Mouse (Mus musculus): ENCODE results near the gene Apoa5. TPM values are rescaled to one million over a fixed set of nuclear protein-coding genes. Genes with fewer than 3 reads are reported as not detected.
A peak's percentile ranks its signal among the peaks of the same experiment; 100 is the strongest.
"Not testable (repeated sequence)": the region's sequence is repeated elsewhere in the genome, so short reads cannot be mapped to it uniquely, and the experiment has no call there.

The Apoa5 gene
- total RNA-seq, 2 experiments from 2014 or later, result not detected

DNA sequence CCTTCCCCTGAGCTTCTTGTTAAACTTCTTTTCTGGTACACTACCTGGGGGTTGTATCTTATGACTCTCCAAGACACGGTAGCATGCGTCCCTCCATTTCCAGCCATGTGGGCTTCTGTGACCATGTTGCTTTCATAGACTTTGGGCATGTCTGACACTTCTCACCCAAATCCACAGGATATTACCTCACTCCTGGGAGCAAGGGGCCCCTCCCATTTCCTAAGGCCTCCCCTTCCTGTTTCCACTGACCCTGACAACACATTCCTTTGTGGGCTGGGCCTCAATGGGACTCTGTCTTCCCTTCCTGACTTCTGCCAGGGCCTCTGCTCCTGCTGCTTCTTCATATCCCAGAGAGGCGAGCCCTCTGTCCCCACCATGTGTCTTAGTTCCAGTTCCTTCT is 10.9 kb upstream of the Apoa5 start:
- ATAC-seq (replicated peaks; ENCODE audit: low FRiP score, poor library complexity, severe bottlenecking), result no peak

DNA sequence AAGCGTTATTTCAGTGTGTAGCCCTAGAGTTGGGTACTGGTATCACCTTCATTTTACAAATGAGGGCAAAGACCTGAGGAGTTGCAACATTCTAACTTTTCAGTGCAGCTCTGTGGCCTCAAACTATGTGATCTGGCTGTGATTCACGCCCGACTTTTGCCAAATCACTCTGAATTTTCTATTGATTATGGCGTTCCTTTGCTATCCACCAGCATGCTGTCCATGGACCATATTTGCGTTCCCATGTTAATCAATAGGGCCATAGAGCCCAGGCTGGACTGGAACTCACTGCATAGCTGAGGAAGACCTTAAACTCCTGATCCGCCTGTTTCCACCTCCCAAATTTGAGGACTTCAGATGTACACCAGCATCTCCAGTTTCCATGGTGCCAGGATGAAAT is 9.3 kb upstream of the Apoa5 start:
- ATAC-seq (replicated peaks; ENCODE audit: low FRiP score, poor library complexity, severe bottlenecking), result no peak

DNA sequence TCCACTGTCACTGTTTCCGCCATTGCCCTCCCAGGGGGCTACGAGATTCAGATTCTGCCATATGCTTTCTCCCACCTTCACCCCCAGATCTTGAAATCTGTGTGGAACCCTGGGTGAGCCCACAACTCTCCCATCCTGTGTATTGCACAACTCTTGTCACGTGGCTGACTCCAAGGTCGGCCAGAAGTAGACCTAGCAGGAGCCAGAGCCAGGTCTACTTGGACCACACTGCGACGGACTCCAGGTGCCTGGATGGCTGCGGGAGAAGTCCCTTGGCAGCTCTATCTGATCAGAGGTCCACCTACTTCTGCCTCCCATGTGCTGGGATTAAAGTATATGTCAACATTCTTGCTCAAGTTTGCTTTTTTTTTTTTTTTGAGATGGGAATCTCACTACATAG is 7.3 kb upstream of the Apoa5 start:
- ATAC-seq (replicated peaks; ENCODE audit: low FRiP score, poor library complexity, severe bottlenecking), result no peak

DNA sequence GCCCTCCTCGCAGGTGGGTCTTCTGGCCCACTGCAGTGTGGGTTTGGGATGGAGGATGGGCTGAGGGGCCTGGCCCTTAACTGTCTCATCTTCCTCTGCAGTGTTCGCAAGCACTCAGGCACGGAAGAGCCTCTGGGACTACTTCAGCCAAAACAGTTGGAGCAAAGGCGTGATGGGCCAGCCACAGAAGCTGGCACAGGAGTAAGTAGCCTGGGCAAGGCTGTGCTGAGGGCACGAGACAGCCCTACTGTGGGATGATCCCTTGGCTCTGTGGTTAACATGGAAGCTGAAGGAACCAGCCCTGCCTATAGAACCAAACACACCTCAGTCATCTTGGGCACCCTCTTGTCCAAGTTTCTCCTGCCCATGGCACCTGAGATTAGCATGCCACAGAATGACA is 692 bp downstream of the Apoa5 start:
- no peak for ATAC-seq (replicated peaks; ENCODE audit: low FRiP score, poor library complexity, severe bottlenecking)

DNA sequence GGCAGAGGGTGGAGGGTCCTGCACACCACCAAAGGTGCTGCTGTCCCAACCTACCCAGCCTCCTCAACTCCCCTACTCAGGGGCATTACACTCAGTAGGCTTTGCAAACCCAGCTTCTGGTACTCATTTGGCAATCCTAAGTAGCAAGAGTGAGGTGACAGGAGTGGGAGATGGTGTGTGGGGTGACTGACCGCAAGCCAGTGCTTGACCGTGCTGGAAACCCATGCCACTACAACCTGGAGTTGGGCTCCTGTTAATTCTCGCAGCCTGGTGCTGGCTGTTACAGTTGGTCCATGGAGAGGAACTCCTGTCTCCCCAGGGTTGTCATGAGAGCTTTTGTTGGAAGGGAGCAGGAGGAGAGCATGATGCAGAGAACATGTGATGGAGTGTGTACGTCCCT is 2.3 kb downstream of the Apoa5 start:
- no peak for ATAC-seq (replicated peaks; ENCODE audit: low FRiP score, poor library complexity, severe bottlenecking)

DNA sequence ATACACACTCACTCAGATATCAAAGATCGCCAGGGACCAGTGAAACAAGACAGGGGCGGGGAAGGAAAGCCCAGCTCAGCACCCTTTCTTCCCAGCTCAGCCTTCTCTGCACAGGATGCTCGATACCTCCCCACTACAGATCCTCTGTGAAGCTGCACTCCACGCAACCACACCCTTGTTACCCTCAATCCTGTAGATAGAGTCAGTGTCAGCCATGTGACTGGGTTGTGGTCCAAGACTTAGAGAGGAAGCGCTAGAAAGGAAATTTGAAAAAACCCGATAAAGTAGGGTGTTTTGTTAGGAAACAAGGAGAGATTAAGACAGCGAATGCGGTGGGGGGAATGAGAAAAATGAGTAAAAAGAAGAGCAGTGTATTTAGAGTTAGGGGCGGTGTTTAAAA is 3.6 kb downstream of the Apoa5 start:
- 0 out of 2 replicates have a peak, but pooled peaks have one; percentile 20 for ATAC-seq (replicated peaks; ENCODE audit: low FRiP score, poor library complexity, severe bottlenecking)

DNA sequence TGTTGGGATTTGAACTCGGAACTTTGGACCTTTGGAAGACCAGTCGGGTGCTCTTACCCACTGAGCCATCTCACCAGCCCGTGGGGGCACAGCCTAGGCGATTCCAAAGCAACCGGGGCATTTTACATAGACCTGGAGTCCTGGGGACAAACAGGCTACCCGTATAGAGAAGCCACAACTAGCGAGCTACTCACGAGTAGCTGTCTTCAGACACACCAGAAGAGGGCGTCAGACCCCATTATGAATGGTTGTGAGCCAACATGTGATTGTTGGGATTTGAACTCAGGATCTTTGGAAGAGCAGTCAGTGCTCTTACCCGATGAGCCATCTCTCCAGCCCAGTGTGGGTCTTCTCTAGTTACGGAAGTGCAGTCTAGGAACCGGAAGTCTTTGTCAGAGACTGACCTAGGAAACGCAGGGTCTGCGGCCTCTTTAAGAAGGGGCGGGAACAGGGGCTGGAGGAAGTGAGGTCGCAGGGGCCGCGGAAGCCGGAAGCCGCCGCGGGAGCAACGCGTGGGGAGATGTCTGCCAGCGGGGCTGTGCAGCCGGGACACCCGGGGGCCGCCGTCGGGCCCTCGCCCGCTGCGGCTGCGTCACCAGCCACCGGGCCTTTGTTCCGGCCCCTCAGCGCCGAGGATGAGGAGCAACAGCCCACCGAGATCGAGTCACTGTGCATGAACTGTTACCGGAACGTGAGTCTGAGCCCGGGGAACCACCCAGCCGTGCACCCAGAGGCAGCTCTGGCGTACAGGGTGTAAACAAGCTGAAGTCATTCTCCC is 4.4 kb downstream of the Apoa5 start, which contains the start of gene Zpr1:
TSS of gene Zpr1 (plus strand) at position 388 of the 778 bp plus-strand sequence.
- peak; percentile 83 for ATAC-seq (replicated peaks; ENCODE audit: low FRiP score, poor library complexity, severe bottlenecking)

DNA sequence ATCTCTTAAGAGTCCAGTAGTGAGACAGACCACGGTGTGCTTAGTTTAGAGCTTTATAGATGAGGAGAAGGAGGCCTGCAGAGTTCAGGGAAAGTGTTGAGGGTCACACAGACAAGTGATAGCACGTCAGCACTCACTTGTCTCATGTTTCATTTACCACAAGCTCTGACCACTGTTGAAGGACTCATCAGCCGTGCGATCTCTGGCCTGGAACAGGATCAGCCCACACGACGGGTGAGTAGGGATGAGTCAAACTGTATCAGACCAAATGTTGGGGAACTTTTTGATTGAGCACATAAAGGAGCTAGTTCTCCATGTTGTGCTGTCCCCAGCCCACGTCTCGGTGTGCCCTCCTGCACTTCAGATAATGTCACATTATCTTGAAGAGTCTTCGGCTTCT is 6.1 kb downstream of the Apoa5 start:
- ATAC-seq (replicated peaks; ENCODE audit: low FRiP score, poor library complexity, severe bottlenecking), result no peak

DNA sequence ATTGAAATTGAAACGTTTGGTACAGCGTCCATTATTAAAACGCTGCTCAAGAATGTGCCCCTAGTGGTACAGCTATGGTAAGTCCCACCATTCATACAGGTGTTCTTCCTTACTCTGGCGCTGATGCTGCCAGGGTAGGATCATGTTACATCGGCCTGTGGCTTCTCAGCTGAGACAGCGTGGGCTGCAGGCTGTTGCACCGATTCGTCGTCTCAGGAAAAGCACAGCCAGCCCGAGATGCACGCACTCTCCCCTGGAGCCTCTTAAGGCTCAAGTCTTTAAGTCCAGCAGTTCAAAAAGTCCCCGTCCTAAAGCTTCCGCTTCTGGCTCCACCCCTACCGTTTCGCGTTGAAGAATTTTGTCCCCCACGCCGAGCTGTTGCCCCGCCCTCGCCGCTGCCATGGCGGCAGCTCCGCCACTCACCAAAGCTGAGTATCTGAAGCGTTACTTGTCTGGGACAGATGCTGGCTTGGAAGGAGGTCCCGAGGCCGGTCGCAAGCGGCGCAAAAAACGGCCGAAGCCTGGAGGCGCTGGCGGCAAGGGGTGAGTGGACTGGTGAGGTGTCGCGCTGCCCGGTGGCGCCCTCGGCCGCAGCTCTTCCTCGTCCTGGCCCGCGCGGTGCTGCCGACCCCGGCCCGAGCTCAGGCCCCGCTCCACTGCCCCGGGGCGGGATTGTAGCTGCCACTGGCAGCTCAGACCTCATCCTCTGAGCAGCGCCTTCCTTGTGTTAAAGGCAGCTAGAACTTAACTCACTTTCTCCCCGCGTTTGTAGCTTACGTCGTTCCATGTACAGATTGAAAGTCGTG is 14.4 kb downstream of the Apoa5 start, which contains the start of gene Bud13:
TSS of gene Bud13 (plus strand) at position 378 of the 806 bp plus-strand sequence.
- ATAC-seq (replicated peaks; ENCODE audit: low FRiP score, poor library complexity, severe bottlenecking), result peak; percentile 98

DNA sequence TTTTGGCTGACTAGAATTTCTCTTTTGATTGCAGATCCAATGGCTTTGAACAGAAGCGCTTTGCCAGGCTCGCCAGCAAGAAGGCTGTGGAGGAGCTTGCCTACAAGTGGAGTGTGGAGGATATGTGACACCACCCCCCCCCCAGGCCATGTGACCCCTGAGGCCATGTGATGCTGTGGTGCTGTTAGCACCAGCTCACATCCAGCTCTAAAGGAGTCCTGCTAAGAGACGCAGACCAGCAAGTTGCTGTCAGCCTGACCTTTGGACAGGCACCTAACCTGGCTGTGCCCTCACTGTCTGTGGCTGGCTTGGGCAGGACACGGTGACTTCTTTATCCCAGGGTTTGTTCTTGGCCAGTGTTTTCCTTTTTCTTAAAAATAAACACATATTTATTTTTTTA is 29.9 kb downstream of the Apoa5 start:
- ATAC-seq (replicated peaks; ENCODE audit: low FRiP score, poor library complexity, severe bottlenecking), result no peak

DNA sequence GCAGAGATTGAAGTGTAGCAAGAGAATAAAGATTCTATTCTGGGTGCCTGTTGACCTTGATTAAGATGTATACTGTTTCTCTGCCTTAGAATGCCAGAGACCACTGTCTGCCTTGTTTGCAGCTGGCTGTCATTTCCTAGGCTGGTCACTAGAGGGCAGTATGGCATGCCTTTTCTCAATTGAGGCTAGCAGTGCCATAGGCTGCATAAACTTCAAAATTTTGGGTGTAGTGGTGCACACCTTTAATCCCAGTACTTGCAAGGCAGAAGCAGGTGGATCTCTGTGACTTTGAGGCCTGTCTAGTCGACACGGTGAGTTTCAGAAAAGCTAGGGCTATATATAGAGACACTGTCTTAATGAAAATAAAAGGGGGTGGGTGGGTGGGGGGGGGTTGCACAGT is 33.7 kb downstream of the Apoa5 start:
- ATAC-seq (replicated peaks; ENCODE audit: low FRiP score, poor library complexity, severe bottlenecking), result 0 out of 2 replicates have a peak, but pooled peaks have one; percentile 76

DNA sequence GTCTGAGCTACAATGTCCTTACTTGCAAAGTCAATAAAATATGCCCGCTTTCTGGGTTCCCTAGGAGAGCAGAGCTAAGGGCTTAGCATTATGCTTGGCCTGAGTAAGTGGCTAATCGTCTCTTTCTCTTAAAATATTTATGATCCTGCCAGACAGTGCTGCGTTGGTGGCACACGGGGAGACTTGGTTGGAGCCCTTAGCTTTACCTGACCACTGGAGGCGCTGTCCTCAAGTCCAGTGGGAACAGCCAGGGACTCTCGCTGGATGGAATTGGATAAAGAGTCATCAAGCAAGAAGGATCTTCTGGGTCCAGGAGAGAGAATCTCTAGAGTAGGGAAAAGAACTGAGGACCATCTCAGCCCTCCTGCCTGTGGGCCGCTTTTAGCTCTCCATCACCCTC is 40.7 kb downstream of the Apoa5 start:
- ATAC-seq (replicated peaks; ENCODE audit: low FRiP score, poor library complexity, severe bottlenecking), result no peak

DNA sequence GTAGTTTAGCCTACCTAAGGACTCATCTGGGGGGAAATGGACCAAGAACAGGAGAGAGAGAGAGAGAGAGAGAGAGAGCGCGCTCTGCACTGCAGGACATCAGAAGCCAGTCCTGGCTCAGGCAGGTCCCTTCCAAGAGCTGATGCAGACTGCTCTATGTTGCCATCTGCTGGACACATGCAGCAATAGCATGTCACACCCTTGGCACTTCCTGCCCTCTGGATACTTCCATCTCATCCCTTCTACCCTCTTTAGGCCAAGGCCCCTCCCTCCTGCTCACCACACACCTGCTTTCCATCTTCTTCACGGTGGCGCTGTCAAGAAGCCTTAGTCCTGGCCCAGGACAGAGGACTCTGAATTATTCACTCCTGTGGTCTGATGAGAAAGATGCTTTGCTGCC is 46.1 kb downstream of the Apoa5 start:
- ATAC-seq (replicated peaks; ENCODE audit: low FRiP score, poor library complexity, severe bottlenecking), result peak; percentile 89

DNA sequence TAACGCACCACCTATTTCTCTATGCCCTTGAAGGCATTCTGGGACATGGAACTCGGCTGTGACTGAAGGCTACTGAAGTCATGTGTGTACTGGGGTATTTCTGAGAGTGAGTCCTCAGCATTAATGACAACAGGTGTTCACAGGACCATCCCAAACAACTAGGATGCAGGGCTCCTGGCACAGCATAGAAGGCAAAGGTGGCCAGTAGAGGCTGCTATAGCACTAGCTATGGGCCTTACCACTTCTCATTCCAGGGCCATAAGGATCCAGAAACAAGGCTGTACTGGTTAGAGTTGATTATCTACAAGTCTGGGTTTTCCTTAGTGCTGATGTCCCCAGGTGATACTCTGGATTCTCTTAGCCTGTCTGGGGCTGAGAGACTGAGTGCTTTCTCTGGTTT is 46.5 kb downstream of the Apoa5 start:
- ATAC-seq (replicated peaks; ENCODE audit: low FRiP score, poor library complexity, severe bottlenecking), result no peak

DNA sequence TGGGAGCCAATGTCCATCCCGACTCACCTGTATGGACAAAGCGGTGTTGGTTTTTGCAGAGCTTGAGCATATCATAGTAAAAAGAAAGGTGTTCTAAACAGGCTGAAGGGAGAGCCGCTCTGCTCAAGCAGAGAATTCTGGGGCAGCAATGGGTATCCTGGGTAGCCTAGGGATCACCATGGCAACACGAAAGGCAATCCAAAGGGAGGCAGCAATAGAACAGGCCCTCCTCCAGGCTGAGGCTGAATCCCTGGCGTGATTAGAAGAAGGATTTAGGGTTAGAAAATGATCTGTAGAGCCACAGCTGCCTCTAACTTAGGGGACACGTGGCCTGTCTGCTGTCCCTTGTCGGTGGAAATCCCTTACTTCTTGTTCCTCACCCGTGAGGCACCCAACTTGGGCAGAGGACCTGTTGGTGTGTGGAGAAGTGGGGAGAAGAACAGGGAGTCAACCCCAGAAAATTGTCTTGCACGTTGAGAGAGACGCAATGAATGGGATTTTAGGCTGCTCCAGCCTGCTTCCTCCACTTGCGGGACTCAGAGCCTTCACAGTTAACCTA is 47.5 kb downstream of the Apoa5 start:
- ATAC-seq (replicated peaks; ENCODE audit: low FRiP score, poor library complexity, severe bottlenecking), result no peak

DNA sequence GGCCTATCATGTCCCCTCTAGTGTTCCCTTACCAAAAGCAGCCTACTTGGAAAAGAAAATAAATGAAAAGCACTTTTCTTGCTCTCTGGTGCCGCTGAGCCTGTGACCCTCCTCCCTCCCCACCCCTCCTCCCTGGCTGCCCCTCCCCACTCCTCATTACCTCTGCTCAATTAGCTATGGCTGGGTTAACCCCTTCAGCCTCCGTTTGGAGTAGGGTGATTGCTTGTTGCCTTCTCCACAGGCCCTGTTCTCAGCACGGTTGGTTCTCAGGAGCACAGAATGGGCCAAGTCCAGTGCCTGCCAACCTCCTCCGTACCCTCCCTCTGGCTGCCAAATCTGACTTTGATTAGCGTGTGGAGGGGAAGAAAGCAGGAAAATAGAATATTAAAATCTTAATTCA is 48.0 kb downstream of the Apoa5 start:
- no peak for ATAC-seq (replicated peaks; ENCODE audit: low FRiP score, poor library complexity, severe bottlenecking)

DNA sequence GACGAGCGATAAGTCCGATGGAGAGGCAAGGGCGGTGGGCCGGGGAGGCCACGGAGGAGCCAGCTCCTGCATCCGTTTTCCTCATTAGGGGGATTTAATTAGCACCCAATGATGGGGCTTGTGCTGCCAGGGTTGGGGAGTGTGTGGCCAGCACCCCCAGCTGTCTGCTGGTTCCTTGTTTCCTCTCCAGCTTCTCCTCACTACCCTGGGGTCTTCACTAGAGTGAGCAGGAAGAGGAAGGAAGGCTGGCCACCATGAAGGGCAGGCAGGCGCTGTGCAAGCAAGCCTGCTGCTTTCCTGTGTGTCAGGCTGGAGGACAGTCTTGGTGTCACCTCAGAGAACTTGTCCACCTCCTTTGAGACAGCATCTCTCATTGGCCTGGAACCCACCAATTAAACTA is 48.5 kb downstream of the Apoa5 start:
- no peak for ATAC-seq (replicated peaks; ENCODE audit: low FRiP score, poor library complexity, severe bottlenecking)

DNA sequence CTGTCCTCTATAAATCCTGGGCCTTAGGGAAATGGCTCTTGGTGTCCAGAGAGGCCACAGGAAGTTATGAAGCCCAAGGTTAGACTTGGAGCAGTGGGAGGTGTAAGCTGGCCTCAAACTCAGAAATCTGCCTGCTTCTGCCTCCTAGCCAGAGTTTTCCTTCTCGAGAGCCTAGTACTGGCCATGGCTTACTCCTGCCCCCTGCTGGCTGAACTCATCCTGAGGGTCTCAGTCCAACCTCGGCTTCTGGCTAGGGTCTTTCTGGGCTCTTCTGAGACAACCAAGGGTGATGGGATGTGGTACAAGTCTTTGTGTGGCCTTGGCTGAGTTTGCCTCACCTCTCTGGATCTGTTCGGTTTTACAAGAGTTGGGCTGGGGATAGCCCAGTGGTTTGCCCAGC is 49.5 kb downstream of the Apoa5 start:
- ATAC-seq (replicated peaks; ENCODE audit: low FRiP score, poor library complexity, severe bottlenecking), result no peak

DNA sequence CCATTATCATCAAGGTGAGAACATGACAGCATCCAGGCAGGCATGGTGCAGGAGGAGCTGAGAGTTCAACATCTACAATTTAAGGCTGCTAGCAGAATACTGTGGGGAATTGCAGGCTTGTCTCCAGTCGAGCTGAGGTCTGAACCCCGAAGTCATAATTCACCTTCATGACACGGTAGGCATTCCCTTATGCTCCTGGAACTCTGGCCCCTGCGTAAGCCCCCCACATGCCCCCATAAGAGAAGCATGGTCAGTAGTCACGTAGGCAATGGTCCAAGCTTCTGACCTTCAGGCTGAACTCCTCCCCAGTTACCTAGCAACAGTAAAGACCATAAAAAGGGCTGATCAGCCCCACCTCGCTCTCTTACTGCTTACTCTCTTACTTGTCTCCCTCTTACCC is 51.5 kb downstream of the Apoa5 start, which contains the start of gene 4931429L15Rik:
TSS of gene 4931429L15Rik (minus strand) at position 101 of the 400 bp plus-strand sequence.
- ATAC-seq (replicated peaks; ENCODE audit: low FRiP score, poor library complexity, severe bottlenecking), result not testable (repeated sequence)

DNA sequence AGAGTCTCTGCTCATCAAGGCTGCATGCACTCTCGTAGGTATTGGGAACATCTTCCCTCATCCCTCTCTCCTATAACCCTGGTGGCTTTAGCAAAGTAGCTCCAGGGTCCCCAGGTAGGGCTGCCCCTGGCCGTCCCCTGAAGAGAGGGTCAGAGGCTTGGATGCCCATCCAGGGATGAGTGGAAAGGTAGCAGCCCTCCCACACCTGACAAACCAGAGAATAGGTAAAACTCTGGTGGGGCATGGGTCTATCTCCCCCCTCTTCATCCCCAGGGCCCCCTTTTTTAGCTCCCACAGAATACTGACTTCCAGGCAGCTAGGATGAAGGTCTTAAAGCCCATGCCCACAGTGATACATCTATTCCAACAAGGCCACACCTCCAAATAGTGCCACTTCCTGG is 52.0 kb downstream of the Apoa5 start:
- no peak for ATAC-seq (replicated peaks; ENCODE audit: low FRiP score, poor library complexity, severe bottlenecking)
